Mouse (Mus musculus): ENCODE data around the gene Rapsn. TPM values are rescaled to one million over a fixed set of nuclear protein-coding genes. Genes with fewer than 3 reads are reported as not detected.
A peak's percentile ranks its signal among the peaks of the same experiment; 100 is the strongest.

Gene Rapsn
- polyA plus RNA-seq, 1 experiment from 2014 or later = 40.9 TPM

DNA sequence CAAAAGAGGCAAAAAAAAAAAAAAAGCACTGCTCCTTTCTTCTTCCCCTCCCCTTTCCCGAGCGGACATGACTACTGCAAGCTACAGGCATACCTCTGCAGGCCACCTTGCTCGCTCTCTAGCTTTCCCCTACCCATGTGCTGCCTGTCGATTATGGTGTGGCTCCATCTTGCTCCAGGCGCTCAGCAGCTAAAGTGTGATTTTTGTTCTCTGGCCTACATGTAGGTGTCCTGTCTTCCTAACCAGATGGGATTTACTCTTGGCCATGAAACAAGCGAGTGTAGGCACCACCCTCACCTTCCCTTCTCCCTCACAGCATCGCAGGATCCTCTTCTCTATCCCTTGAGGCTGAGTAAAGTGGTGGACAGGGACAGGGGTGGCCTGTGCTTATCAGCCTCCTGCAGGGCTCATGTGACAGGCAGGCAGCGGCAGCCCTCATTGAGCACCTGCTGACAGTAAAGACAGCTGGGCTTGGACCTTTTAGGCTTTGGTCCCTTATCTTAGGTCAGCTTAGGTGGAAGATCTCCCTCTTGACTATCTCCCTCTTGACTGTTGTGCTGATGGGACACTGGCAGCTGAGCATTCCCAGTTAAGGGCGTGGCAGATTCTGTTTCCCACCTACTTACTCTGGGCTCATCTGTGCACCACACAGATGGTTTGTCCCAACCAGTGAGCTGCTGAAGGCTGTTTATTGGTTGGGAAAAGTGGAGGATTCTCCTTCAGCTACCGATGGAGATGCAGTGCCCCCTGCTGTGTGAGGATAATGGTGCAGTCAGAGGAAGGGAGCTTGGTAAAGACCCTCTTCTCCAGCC is 25.3 kb downstream of the Rapsn start:
- no peak overlapping the region for H3K4me2 ChIP-seq (ENCODE audit: low read depth, low read length)
- WGBS = 53% methylated on average over 10 of the region's 10 CpGs
- ATAC-seq (replicated peaks; ENCODE audit: extremely low read depth, insufficient read depth, low FRiP score) = peak; percentile 23; the same call in 1 of the 2 replicates
- H3K9me3 ChIP-seq (replicated peaks; ENCODE audit: control insufficient read depth, low read length) = no peaks in the 10 kb centered on the region
- 0 out of 2 replicates have a peak overlapping the region, but pooled peaks have one; percentile 26 for H3K9ac ChIP-seq (ENCODE audit: low read length)
- peaks cover 60% of the 10 kb centered on the region for H3K36me3 ChIP-seq (ENCODE audit: control insufficient read depth, insufficient read depth)
- peaks cover 27% of the 10 kb centered on the region for H3K4me1 ChIP-seq (ENCODE audit: control insufficient read depth, insufficient read depth, low read length)
- peak overlapping the region; percentile 84 for H3K27ac ChIP-seq (ENCODE audit: low read length)
- no peak overlapping the region for H3K4me3 ChIP-seq (ENCODE audit: low read length)
- no peaks in the 10 kb centered on the region for H3K27me3 ChIP-seq (ENCODE audit: control insufficient read depth, insufficient read depth, low read length)

DNA sequence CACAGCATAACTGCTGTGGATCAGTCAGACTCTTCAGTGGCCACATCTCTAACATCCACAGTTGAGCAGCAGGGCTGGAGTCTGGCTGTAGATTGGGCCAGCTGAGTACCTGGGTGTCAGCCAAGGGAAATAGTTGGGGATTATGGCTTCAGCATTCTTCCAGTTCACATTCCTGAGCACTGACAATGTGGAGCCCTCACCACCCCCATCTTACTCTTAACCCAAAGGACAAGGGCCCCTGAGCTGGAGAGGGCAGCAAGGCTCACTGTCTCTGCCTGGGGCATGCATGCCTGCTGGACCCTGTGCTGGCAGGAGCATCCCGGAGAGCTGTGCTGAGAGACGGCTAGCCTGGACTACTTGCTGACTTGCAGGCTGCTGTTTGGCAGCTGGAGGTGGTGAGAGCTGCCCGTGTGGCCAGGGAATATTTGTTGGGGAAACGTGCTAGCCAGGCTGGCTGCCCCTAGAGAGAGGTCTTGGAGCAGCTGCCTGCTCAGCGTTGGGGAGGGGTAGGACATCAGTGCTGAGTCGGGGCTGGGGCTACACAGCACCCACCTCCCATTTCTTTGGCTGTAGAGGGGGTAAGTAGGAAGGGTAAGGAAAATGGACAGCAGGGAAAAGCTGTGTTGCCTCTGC is 26.5 kb downstream of the Rapsn start:
- Histone ChIP-seq H3K4me2 (ENCODE audit: low read depth, low read length) (0 out of 2 replicates have a peak overlapping the region, but pooled peaks have one; percentile 1), H3K9ac (ENCODE audit: low read length) (peak overlapping the region; percentile 18), H3K4me1 (ENCODE audit: control insufficient read depth, insufficient read depth, low read length) (peaks cover 32% of the 10 kb centered on the region), H3K36me3 (ENCODE audit: control insufficient read depth, insufficient read depth) (peaks cover 48% of the 10 kb centered on the region), H3K9me3 (replicated peaks; ENCODE audit: control insufficient read depth, low read length) (no peaks in the 10 kb centered on the region), H3K4me3 (ENCODE audit: low read length) (no peak overlapping the region), H3K27me3 (ENCODE audit: control insufficient read depth, insufficient read depth, low read length) (no peaks in the 10 kb centered on the region), H3K27ac (ENCODE audit: low read length) (peak overlapping the region; percentile 84)
- peak; percentile 66 for ATAC-seq (replicated peaks; ENCODE audit: extremely low read depth, insufficient read depth, low FRiP score)
- WGBS = 27% methylated on average over 6 of the region's 6 CpGs

DNA sequence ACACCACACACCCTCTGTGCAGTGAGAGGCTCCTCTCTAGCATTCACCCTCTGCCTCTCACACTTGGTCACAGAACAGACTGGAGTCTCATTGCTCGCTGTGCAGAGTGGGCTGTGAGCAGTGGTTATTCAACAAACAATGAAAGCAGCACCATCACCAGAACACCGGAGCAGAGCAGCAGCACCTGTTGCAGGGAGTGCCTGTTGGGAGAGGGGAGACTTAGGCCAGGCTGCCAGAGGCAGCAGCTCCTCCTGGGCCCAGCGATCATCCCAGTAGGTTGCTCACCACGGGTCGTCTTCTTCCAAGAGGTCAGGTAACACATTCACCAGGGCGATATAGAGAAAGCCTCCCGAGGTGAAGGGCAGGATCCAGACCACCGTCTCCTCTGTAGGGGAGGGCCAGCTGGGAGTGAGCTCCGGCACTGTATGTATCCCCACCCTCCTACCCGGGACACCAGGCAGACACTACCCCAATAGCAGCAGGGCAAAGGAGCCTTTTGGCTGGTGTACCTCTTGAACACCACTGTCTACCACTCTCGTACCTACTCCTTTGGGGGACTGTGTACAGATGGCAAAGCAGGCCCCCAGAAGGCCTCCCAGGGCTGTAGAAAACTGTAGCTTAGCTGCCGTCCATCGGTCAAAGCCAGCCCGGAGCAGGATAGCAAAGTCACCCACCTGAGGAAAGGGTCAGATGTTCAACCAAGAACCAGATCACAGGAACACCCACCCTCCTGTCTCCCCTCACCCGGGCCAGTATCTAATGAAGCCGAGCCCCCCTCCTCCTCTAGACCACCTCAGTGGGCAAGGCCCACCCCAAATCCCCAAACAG is 27.6 kb downstream of the Rapsn start:
- Histone ChIP-seq H3K9ac (ENCODE audit: low read length) (peak overlapping the region; percentile 18), H3K9me3 (replicated peaks; ENCODE audit: control insufficient read depth, low read length) (no peaks in the 10 kb centered on the region), H3K4me3 (ENCODE audit: low read length) (no peak overlapping the region), H3K27me3 (ENCODE audit: control insufficient read depth, insufficient read depth, low read length) (no peaks in the 10 kb centered on the region), H3K36me3 (ENCODE audit: control insufficient read depth, insufficient read depth) (peaks cover 40% of the 10 kb centered on the region), H3K27ac (ENCODE audit: low read length) (peak overlapping the region; percentile 84), H3K4me2 (ENCODE audit: low read depth, low read length) (no peak overlapping the region), H3K4me1 (ENCODE audit: control insufficient read depth, insufficient read depth, low read length) (peaks cover 37% of the 10 kb centered on the region)
- ATAC-seq (replicated peaks; ENCODE audit: extremely low read depth, insufficient read depth, low FRiP score) = no peak
- 89% methylated on average over 16 of the region's 16 CpGs for WGBS

DNA sequence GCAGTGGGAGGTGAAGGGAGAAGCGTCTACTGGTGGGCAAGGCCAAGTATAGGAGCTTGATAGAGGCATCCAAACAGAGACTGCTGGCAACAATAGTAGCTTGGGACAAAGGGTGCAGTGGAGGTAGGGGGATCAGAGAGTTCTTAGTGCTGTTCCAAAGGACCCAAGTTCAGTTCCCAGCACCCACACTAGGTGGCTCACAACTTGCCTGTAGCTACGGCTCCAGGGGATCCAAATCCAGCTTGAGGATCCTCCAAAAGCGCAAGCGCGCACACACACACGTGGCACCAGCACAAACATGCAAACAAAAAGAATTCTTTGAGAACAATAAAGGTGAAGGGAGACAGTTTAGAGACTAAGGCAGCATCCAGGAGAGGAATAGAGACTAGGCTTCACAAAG is 28.8 kb downstream of the Rapsn start:
- no peak overlapping the region for H3K9ac ChIP-seq (ENCODE audit: low read length)
- no peak overlapping the region for H3K4me3 ChIP-seq (ENCODE audit: low read length)
- H3K36me3 ChIP-seq (ENCODE audit: control insufficient read depth, insufficient read depth) = peaks cover 30% of the 10 kb centered on the region
- H3K4me2 ChIP-seq (ENCODE audit: low read depth, low read length) = no peak overlapping the region
- 87% methylated on average over 6 of the region's 6 CpGs for WGBS
- H3K4me1 ChIP-seq (ENCODE audit: control insufficient read depth, insufficient read depth, low read length) = peaks cover 47% of the 10 kb centered on the region
- no peaks in the 10 kb centered on the region for H3K27me3 ChIP-seq (ENCODE audit: control insufficient read depth, insufficient read depth, low read length)
- H3K9me3 ChIP-seq (replicated peaks; ENCODE audit: control insufficient read depth, low read length) = no peaks in the 10 kb centered on the region
- H3K27ac ChIP-seq (ENCODE audit: low read length) = no peak overlapping the region
- no peak for ATAC-seq (replicated peaks; ENCODE audit: extremely low read depth, insufficient read depth, low FRiP score)

DNA sequence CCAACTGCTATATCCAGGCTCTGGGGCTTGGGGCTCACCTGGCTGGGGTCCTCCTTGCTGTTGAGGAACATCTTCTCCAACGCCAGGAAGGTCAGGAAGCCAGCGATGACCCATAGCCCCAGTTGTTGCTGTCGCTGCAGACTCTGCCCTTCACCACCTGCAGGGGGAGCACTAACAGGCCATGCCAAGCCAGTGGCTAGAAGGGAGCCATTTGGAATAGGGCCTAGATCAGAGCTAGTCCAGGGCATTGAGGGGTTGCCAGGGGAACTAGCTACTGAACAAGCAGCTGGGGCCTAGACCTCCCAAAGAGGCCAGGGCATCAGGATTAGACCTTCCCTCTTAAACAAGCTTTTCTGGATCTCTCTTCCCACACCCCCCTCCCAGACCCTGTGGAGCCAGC is 30.1 kb downstream of the Rapsn start:
- no peak for ATAC-seq (replicated peaks; ENCODE audit: extremely low read depth, insufficient read depth, low FRiP score)
- no peaks in the 10 kb centered on the region for H3K9me3 ChIP-seq (replicated peaks; ENCODE audit: control insufficient read depth, low read length)
- H3K9ac ChIP-seq (ENCODE audit: low read length) = no peak overlapping the region
- H3K4me3 ChIP-seq (ENCODE audit: low read length) = no peak overlapping the region
- H3K36me3 ChIP-seq (ENCODE audit: control insufficient read depth, insufficient read depth) = peaks cover 24% of the 10 kb centered on the region
- peaks cover 45% of the 10 kb centered on the region for H3K4me1 ChIP-seq (ENCODE audit: control insufficient read depth, insufficient read depth, low read length)
- 50% methylated on average over 3 of the region's 3 CpGs for WGBS
- no peaks in the 10 kb centered on the region for H3K27me3 ChIP-seq (ENCODE audit: control insufficient read depth, insufficient read depth, low read length)
- peak overlapping the region; percentile 57 for H3K27ac ChIP-seq (ENCODE audit: low read length)
- no peak overlapping the region for H3K4me2 ChIP-seq (ENCODE audit: low read depth, low read length)

DNA sequence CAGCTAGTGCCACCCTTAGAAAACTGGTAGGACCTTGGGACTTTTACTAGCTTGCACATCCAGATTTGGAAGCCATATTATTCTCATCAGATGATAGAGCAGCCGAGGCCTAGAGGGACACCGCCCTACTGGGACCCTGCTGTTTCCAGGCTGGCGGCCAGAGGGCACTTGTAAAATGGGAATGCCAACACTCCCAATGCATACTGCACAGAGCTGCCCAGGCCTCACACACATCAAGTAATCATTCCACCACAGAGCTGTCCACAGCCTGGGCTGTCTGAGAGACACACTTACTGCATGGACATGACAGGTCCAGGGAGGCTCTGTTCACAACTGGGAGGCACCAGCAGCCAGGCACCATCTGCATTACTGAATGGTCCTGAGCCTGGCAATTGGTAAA is 31.0 kb downstream of the Rapsn start:
- H3K27me3 ChIP-seq (ENCODE audit: control insufficient read depth, insufficient read depth, low read length) = no peaks in the 10 kb centered on the region
- peak; percentile 19; the same call in 1 of the 2 replicates for ATAC-seq (replicated peaks; ENCODE audit: extremely low read depth, insufficient read depth, low FRiP score)
- no peaks in the 10 kb centered on the region for H3K9me3 ChIP-seq (replicated peaks; ENCODE audit: control insufficient read depth, low read length)
- H3K4me2 ChIP-seq (ENCODE audit: low read depth, low read length) = no peak overlapping the region
- H3K27ac ChIP-seq (ENCODE audit: low read length) = peak overlapping the region; percentile 67
- H3K4me3 ChIP-seq (ENCODE audit: low read length) = no peak overlapping the region
- 48% methylated on average over 3 of the region's 3 CpGs for WGBS
- H3K4me1 ChIP-seq (ENCODE audit: control insufficient read depth, insufficient read depth, low read length) = peaks cover 43% of the 10 kb centered on the region
- no peak overlapping the region for H3K9ac ChIP-seq (ENCODE audit: low read length)
- H3K36me3 ChIP-seq (ENCODE audit: control insufficient read depth, insufficient read depth) = peaks cover 24% of the 10 kb centered on the region

DNA sequence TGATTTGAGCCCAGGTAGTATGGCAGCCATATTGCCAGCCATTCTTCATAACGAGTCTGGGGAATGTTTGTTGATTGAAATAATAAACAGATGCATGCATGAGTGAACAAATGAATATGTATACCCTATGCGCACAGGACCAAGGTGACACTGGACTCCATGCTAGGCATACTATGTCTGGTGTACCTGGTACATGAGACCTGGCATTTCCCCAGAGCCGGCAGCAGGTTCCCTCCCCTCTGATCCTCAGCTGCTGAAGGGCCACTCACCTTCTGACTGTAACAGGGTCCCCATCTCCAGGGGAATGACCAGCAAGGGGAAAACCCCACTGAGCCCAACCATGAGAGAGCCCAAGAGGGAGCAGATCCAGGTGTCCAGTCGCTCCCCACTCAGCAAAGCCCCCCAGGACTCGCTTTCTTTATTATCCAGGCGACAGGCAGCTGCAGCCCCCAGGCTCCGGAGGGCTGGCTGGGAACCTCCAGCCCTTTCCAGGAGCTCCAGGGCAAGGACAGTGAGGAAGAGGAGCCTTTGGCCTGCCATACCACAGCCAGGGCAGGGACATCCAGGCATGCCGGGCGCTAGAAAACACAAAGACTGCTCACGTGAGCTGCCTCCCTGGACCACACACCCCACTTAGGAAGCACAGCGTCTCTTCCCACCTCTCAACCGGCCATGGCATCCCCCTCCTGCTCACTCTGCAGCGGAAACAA is 32.9 kb downstream of the Rapsn start:
- peak overlapping the region; percentile 84 for H3K9ac ChIP-seq (ENCODE audit: low read length)
- H3K36me3 ChIP-seq (ENCODE audit: control insufficient read depth, insufficient read depth) = peaks cover 14% of the 10 kb centered on the region
- 59% methylated on average over 13 of the region's 13 CpGs for WGBS
- H3K27ac ChIP-seq (ENCODE audit: low read length) = peak overlapping the region; percentile 92
- ATAC-seq (replicated peaks; ENCODE audit: extremely low read depth, insufficient read depth, low FRiP score) = no peak
- peak overlapping the region; percentile 69 for H3K4me3 ChIP-seq (ENCODE audit: low read length)
- H3K4me1 ChIP-seq (ENCODE audit: control insufficient read depth, insufficient read depth, low read length) = peaks cover 29% of the 10 kb centered on the region
- H3K4me2 ChIP-seq (ENCODE audit: low read depth, low read length) = peak overlapping the region; percentile 85
- no peaks in the 10 kb centered on the region for H3K9me3 ChIP-seq (replicated peaks; ENCODE audit: control insufficient read depth, low read length)
- H3K27me3 ChIP-seq (ENCODE audit: control insufficient read depth, insufficient read depth, low read length) = no peaks in the 10 kb centered on the region

DNA sequence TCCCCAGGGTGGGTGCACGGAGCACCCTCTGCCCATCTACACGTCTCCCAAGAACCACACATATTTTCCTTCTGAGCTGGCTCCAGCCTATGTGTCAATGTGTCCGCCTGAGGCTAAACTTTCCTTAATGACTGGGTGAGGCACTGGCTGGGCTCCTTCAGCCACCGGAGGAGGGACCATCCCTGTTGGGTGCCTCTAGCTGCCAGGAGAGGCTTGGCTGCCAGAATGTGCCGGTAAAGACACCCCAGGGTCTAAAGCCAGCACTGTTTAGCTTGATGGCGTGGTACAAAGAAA is 33.4 kb downstream of the Rapsn start:
- Histone ChIP-seq H3K9me3 (replicated peaks; ENCODE audit: control insufficient read depth, low read length) (no peaks in the 10 kb centered on the region), H3K9ac (ENCODE audit: low read length) (peak overlapping the region; percentile 84), H3K36me3 (ENCODE audit: control insufficient read depth, insufficient read depth) (peaks cover 12% of the 10 kb centered on the region), H3K4me3 (ENCODE audit: low read length) (peak overlapping the region; percentile 69), H3K27ac (ENCODE audit: low read length) (peak overlapping the region; percentile 92), H3K4me2 (ENCODE audit: low read depth, low read length) (peak overlapping the region; percentile 85), H3K27me3 (ENCODE audit: control insufficient read depth, insufficient read depth, low read length) (no peaks in the 10 kb centered on the region), H3K4me1 (ENCODE audit: control insufficient read depth, insufficient read depth, low read length) (peaks cover 29% of the 10 kb centered on the region)
- no peak for ATAC-seq (replicated peaks; ENCODE audit: extremely low read depth, insufficient read depth, low FRiP score)
- 49% methylated on average over 6 of the region's 6 CpGs for WGBS
